ENCODE assay signal across 8 mouse cellular contexts in the genomic region with DNA sequence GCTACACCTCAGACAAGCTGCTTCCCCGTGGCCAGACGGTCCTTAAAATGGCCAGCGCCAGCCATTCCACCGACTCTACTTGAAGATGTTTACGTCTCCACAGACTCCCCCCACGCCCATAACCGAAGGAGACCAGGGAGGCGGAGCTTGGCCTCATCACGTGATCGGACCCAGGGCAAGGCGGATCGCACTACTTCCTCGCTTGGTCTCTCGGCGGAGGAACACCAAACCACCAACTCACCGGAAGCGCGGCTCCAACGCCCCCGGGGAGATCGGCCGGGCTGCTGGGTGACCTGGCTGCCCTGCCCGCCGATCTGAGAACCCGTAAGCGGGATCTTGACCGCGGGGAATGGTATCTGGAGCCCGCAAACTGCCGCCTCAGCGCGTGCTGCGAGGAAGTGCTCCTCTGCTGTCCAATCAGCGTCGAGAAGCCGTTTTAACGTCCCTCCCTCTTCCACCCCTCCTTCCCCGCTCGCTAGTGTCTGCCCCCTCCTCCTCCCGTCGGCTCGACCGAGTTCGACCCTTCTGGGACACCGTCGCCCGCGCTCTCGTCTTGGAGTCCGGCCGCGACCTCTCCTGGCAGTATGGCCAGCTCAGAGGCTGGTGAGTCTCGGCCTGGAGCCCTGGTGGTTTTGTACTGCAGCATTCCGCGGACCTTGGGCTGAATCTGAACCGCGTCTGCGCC. TPM values are rescaled to one million over a fixed set of nuclear protein-coding genes. Genes with fewer than 3 reads are reported as not detected.
DNase-seq lines count a peak whose midpoint lies in the region; ATAC-seq and TF ChIP-seq lines count a peak whose summit lies in the region.

TSS of gene Ddx5 (minus strand) at position 411 of the 685 bp plus-strand sequence.
TSS of gene Cep95 (plus strand) at position 478 of the 685 bp plus-strand sequence.

- H3K36me3 ChIP-seq in embryonic facial prominence, embryonic 14.5 days (ENCODE audit: control insufficient read depth, insufficient read depth, low read length) = peaks cover 50% of the 10 kb centered on the region
- peaks cover 27% of the 10 kb centered on the region for H3K36me3 ChIP-seq in heart, adult 2 months (ENCODE audit: control insufficient read depth, insufficient read depth, low read length)
- peaks cover 18% of the 10 kb centered on the region for H3K36me3 ChIP-seq in kidney, adult 2 months (ENCODE audit: control insufficient read depth, insufficient read depth, low read length)
- peaks cover 3% of the 10 kb centered on the region for H3K36me3 ChIP-seq in limb, embryonic 11.5 days (ENCODE audit: control insufficient read depth, insufficient read depth, low read length)
- H3K36me3 ChIP-seq in midbrain, embryonic 13.5 days = peaks cover 37% of the 10 kb centered on the region
- peaks cover 33% of the 10 kb centered on the region for H3K36me3 ChIP-seq in small intestine, adult 2 months (ENCODE audit: control insufficient read depth, insufficient read depth, low read length)

- peak; percentile 40; the same call in 1 of the 2 replicates for TF ChIP-seq CTCF in bone marrow, adult 2 months (IDR thresholded peaks at IDR 0.05; ENCODE audit: control insufficient read depth, insufficient read depth, low read length)
- peak; percentile 44 for TF ChIP-seq CTCF in heart, adult 2 months (IDR thresholded peaks at IDR 0.05)
- TF ChIP-seq CTCF in kidney, adult 2 months (conservative IDR thresholded peaks at IDR 0.05; ENCODE audit: insufficient read depth, insufficient read length, low read depth, low read length) = no peak
- no peak for TF ChIP-seq CTCF in small intestine, adult 2 months (IDR thresholded peaks at IDR 0.05; ENCODE audit: extremely low read depth, insufficient read length, insufficient replicate concordance, low read depth, low read length)

- H3K4me2 ChIP-seq in embryonic facial prominence, embryonic 14.5 days (ENCODE audit: low read depth, low read length) = peak within 1 kb of the TSS; percentile 82
- peak within 1 kb of the TSS; percentile 71 for H3K4me2 ChIP-seq in limb, embryonic 11.5 days (ENCODE audit: low read depth, severe bottlenecking)
- peak within 1 kb of the TSS; percentile 76 for H3K4me2 ChIP-seq in midbrain, embryonic 13.5 days (replicated peaks)

- TF ChIP-seq POLR2A in bone marrow, adult 2 months (IDR thresholded peaks at IDR 0.05; ENCODE audit: borderline replicate concordance, control insufficient read depth, low read depth, low read length) = peak; percentile 84
- TF ChIP-seq POLR2A in heart, adult 2 months (IDR thresholded peaks at IDR 0.05; ENCODE audit: insufficient read depth, low read depth, low read length) = peak; percentile 83
- TF ChIP-seq POLR2A in kidney, adult 2 months (IDR thresholded peaks at IDR 0.05; ENCODE audit: low read depth, low read length) = peak; percentile 72
- peak; percentile 41; the same call in 1 of the 2 replicates for TF ChIP-seq POLR2A in small intestine, adult 2 months (IDR thresholded peaks at IDR 0.05; ENCODE audit: low read depth, low read length)

- peak; percentile 100 for DNase-seq in A20 (ENCODE audit: low read depth, low spot score)
- DNase-seq in embryonic facial prominence, embryonic 14.5 days (ENCODE audit: low spot score) = peak; percentile 99
- DNase-seq in heart, adult 2 months = peak; percentile 98 to 99
- peak; percentile 99 for DNase-seq in kidney, adult 2 months
- DNase-seq in limb, embryonic 11.5 days (ENCODE audit: low spot score) = peak; percentile 98

- H3K9ac ChIP-seq in embryonic facial prominence, embryonic 14.5 days (ENCODE audit: low read depth, low read length) = peak within 1 kb of the TSS; percentile 100
- peak within 1 kb of the TSS; percentile 99 for H3K9ac ChIP-seq in heart, adult 2 months (ENCODE audit: low read depth, low read length)
- peak within 1 kb of the TSS; percentile 100 for H3K9ac ChIP-seq in limb, embryonic 11.5 days (ENCODE audit: low read length)
- peak within 1 kb of the TSS; percentile 100 for H3K9ac ChIP-seq in midbrain, embryonic 13.5 days (replicated peaks)

- H3K4me1 ChIP-seq in bone marrow, adult 2 months (ENCODE audit: control insufficient read depth, insufficient read depth, low read length) = peaks cover 2% of the 10 kb centered on the region; the same call in 1 of the 2 replicates
- peaks cover 9% of the 10 kb centered on the region for H3K4me1 ChIP-seq in embryonic facial prominence, embryonic 14.5 days (ENCODE audit: control insufficient read depth, insufficient read depth, low read length)
- peaks cover 2% of the 10 kb centered on the region; the same call in 1 of the 2 replicates for H3K4me1 ChIP-seq in heart, adult 2 months (ENCODE audit: control insufficient read depth, insufficient read depth, low read length)
- peaks cover 5% of the 10 kb centered on the region; the same call in 1 of the 2 replicates for H3K4me1 ChIP-seq in kidney, adult 2 months (ENCODE audit: control insufficient read depth, insufficient read depth, low read length)
- no peaks in the 10 kb centered on the region for H3K4me1 ChIP-seq in limb, embryonic 11.5 days (ENCODE audit: control insufficient read depth, insufficient read depth, low read length)
- peaks cover 36% of the 10 kb centered on the region for H3K4me1 ChIP-seq in midbrain, embryonic 13.5 days (replicated peaks)
- H3K4me1 ChIP-seq in small intestine, adult 2 months (ENCODE audit: control insufficient read depth, insufficient read depth, insufficient read length, low read length) = peaks cover 2% of the 10 kb centered on the region; the same call in 1 of the 2 replicates

- H3K27me3 ChIP-seq in embryonic facial prominence, embryonic 14.5 days (replicated peaks; ENCODE audit: control insufficient read depth, insufficient read depth, low read length) = no peaks in the 10 kb centered on the region
- no peaks in the 10 kb centered on the region for H3K27me3 ChIP-seq in heart, adult 2 months (ENCODE audit: control insufficient read depth, insufficient read depth, low read length)
- H3K27me3 ChIP-seq in kidney, adult 2 months (replicated peaks; ENCODE audit: control insufficient read depth, insufficient read depth, low read length) = no peaks in the 10 kb centered on the region
- no peaks in the 10 kb centered on the region for H3K27me3 ChIP-seq in limb, embryonic 11.5 days (ENCODE audit: control insufficient read depth, insufficient read depth, low read length)
- no peaks in the 10 kb centered on the region for H3K27me3 ChIP-seq in midbrain, embryonic 13.5 days
- no peaks in the 10 kb centered on the region for H3K27me3 ChIP-seq in small intestine, adult 2 months (ENCODE audit: control insufficient read depth, insufficient read depth, low read length)

- H3K4me3 ChIP-seq in bone marrow, adult 2 months (replicated peaks; ENCODE audit: control insufficient read depth, low read depth, low read length) = peak within 1 kb of the TSS; percentile 88
- H3K4me3 ChIP-seq in embryonic facial prominence, embryonic 14.5 days (ENCODE audit: low read depth, low read length) = peak within 1 kb of the TSS; percentile 93
- peak within 1 kb of the TSS; percentile 99 for H3K4me3 ChIP-seq in heart, adult 2 months
- H3K4me3 ChIP-seq in kidney, adult 2 months (ENCODE audit: insufficient read depth, low read depth, low read length) = peak within 1 kb of the TSS; percentile 66
- peak within 1 kb of the TSS; percentile 92 for H3K4me3 ChIP-seq in limb, embryonic 11.5 days (ENCODE audit: low read depth, low read length)
- peak within 1 kb of the TSS; percentile 98 for H3K4me3 ChIP-seq in midbrain, embryonic 13.5 days (replicated peaks)
- peak within 1 kb of the TSS; percentile 82 for H3K4me3 ChIP-seq in small intestine, adult 2 months (ENCODE audit: low read depth, low read length)

- no peaks in the 10 kb centered on the region for H3K9me3 ChIP-seq in embryonic facial prominence, embryonic 14.5 days (ENCODE audit: control insufficient read depth, low read length)
- H3K9me3 ChIP-seq in limb, embryonic 11.5 days (ENCODE audit: control insufficient read depth, low read length) = no peaks in the 10 kb centered on the region
- H3K9me3 ChIP-seq in midbrain, embryonic 13.5 days = no peaks in the 10 kb centered on the region

- intact Hi-C loops in heart, adult 2 months (cut with DNase I) = loop anchor here (1.0 to 10.0 kb wide), 4 partner anchors 10 to 514 kb away; partner anchors contain the start of genes Polg2, Smarcd2, Smurf2 and Tcam1

- peak; percentile 80 for TF ChIP-seq EP300 in heart, adult 2 months (IDR thresholded peaks at IDR 0.05; ENCODE audit: insufficient read depth, low read depth, low read length)

- peak within 1 kb of the TSS; percentile 99 for H3K27ac ChIP-seq in bone marrow, adult 2 months (ENCODE audit: control insufficient read depth, insufficient read depth, low read depth, low read length, poor library complexity)
- peak within 1 kb of the TSS; percentile 100 for H3K27ac ChIP-seq in embryonic facial prominence, embryonic 14.5 days (replicated peaks; ENCODE audit: low read depth, low read length)
- H3K27ac ChIP-seq in heart, adult 2 months = peak within 1 kb of the TSS; percentile 96
- peak within 1 kb of the TSS; percentile 97 for H3K27ac ChIP-seq in kidney, adult 2 months (ENCODE audit: insufficient read depth, low read depth, low read length)
- H3K27ac ChIP-seq in limb, embryonic 11.5 days (replicated peaks; ENCODE audit: low read depth, low read length) = peak within 1 kb of the TSS; percentile 94
- H3K27ac ChIP-seq in midbrain, embryonic 13.5 days = peak within 1 kb of the TSS; percentile 99
- H3K27ac ChIP-seq in small intestine, adult 2 months (ENCODE audit: insufficient read depth, low read depth, low read length) = peak within 1 kb of the TSS; percentile 98

- peaks cover 1% of the 10 kb centered on the region; the same call in 1 of the 2 replicates for H3K79me2 ChIP-seq in heart, adult 2 months (replicated peaks; ENCODE audit: control insufficient read depth, insufficient read depth, low read length)

- ATAC-seq in embryonic facial prominence, embryonic 14.5 days (ENCODE audit: low read depth) = peak; percentile 92
- ATAC-seq in limb, embryonic 11.5 days (ENCODE audit: insufficient number of reproducible peaks, low FRiP score, low TSS enrichment, low read depth) = peak; percentile 93
- peak; percentile 91 for ATAC-seq in midbrain, embryonic 13.5 days

- under 1% methylated on average over 58 of the region's 58 CpGs for WGBS in bone marrow, adult 2 months
- 0% methylated on average over 57 of the region's 58 CpGs for WGBS in embryonic facial prominence, embryonic 14.5 days
- under 1% methylated on average over 57 of the region's 58 CpGs for WGBS in heart, adult 2 months
- WGBS in kidney, adult 2 months = under 1% methylated on average over 58 of the region's 58 CpGs
- WGBS in limb, embryonic 11.5 days = under 1% methylated on average over 58 of the region's 58 CpGs
- WGBS in midbrain, embryonic 13.5 days = under 1% methylated on average over 58 of the region's 58 CpGs
- under 1% methylated on average over 58 of the region's 58 CpGs for WGBS in small intestine, adult 2 months

RNA-seq across cellular contexts. Expression of gene Ddx5, which starts in this region (rescaled TPM):
- polyA plus RNA-seq in bone marrow, adult 2 months (2011; ENCODE audit: insufficient read depth, insufficient read length, low replicate concordance, missing spikeins) = 448 and 600 TPM in 2 replicates
- polyA plus RNA-seq in embryonic facial prominence, embryonic 14.5 days (2014; fragmentation: Nextera tagmentation; extraction: Ambion mirVana) = 334 and 344 TPM in 2 replicates
- 100 to 1,000 TPM; 328 to 354 TPM for total RNA-seq in heart, adult 2 months (2021)
- polyA plus RNA-seq in heart, adult 2 months (2012; rRNA removed) = 202 and 306 TPM in 2 replicates
- polyA plus RNA-seq in kidney, adult 2 months (2012; rRNA removed) = 253 and 261 TPM in 2 replicates
- polyA plus RNA-seq in limb, embryonic 11.5 days (2014; fragmentation: Nextera tagmentation; extraction: Ambion mirVana) = 501 and 510 TPM in 2 replicates
- 487 and 502 TPM in 2 replicates for polyA plus RNA-seq in midbrain, embryonic 13.5 days (2015; fragmentation: Nextera tagmentation; extraction: Ambion mirVana)
- polyA plus RNA-seq in small intestine, adult 2 months (2012; rRNA removed) = 247 and 493 TPM in 2 replicates

RNA-seq across cellular contexts. Expression of gene Cep95, which starts in this region (rescaled TPM):
- polyA plus RNA-seq in bone marrow, adult 2 months (2011; ENCODE audit: insufficient read depth, insufficient read length, low replicate concordance, missing spikeins) = 39.6 and 53.9 TPM in 2 replicates
- polyA plus RNA-seq in embryonic facial prominence, embryonic 14.5 days (2014; fragmentation: Nextera tagmentation; extraction: Ambion mirVana) = 15.8 and 16.6 TPM in 2 replicates
- 1 to 10 TPM; 4.9 to 6.0 TPM for total RNA-seq in heart, adult 2 months (2021)
- polyA plus RNA-seq in heart, adult 2 months (2012; rRNA removed) = 2.7 and 5.3 TPM in 2 replicates
- polyA plus RNA-seq in kidney, adult 2 months (2012; rRNA removed) = 2.2 and 3.6 TPM in 2 replicates
- polyA plus RNA-seq in limb, embryonic 11.5 days (2014; fragmentation: Nextera tagmentation; extraction: Ambion mirVana) = 22.5 and 24.5 TPM in 2 replicates
- 20.2 and 20.4 TPM in 2 replicates for polyA plus RNA-seq in midbrain, embryonic 13.5 days (2015; fragmentation: Nextera tagmentation; extraction: Ambion mirVana)
- 0.37 and 0.95 TPM in 2 replicates for polyA plus RNA-seq in small intestine, adult 2 months (2012; rRNA removed)

Comparison
In these comparisons a context has a peak if more than half of its experiments do, and no peak if none do; other contexts are left out.
1. Peak in every context shown above with its lines: DNase-seq, ATAC-seq, H3K4me3 ChIP-seq and H3K27ac ChIP-seq.
2. CTCF ChIP-seq: peak in bone marrow, adult 2 months (single experiment) and heart, adult 2 months (single experiment); none in kidney, adult 2 months (single experiment) and small intestine, adult 2 months (single experiment).